Mouse (Mus musculus): ENCODE data around the gene Ddx11.

GRCm38 (mm10) chr17:66120701-66121100, 2.6 kb upstream of the Ddx11 start:
- TF ChIP-seq CTCF (conservative IDR thresholded peaks at IDR 0.05; ENCODE audit: low read length) = no peak
- TF ChIP-seq NANOG (IDR thresholded peaks at IDR 0.05; ENCODE audit: borderline replicate concordance, low read length) = no peak
- no peak for TF ChIP-seq POU5F1 (IDR thresholded peaks at IDR 0.05; ENCODE audit: borderline replicate concordance, low read length)
